9 mouse cellular contexts compared by ENCODE assay signal in genomic region chr1:22805025-22805725, GRCm38 (mm10). TPM values are rescaled to one million over a fixed set of nuclear protein-coding genes. Genes with fewer than 3 reads are reported as not detected.
A peak's percentile ranks its signal among the peaks of the same experiment; 100 is the strongest.
DNase-seq lines count a peak whose midpoint lies in the region; ATAC-seq lines count a peak whose summit lies in the region.
"Had no signal": no experiment of that assay in that cellular context is flagged by ENCODE, and none has a peak within 500 bp of the region (broad histone marks: within the 10 kb centered on the region; RNA-seq: fewer than 3 reads in every experiment).

No protein-coding gene starts in this region.

- H3K9me3 ChIP-seq in neural tube, embryonic 11.5 days (ENCODE audit: control insufficient read depth, low read length): no peaks in the 10 kb centered on the region

- peak overlapping the region; percentile 82 for H3K4me2 ChIP-seq in neural tube, embryonic 11.5 days (ENCODE audit: low read depth)

- 0 out of 2 replicates have a peak overlapping the region, but pooled peaks have one; percentile 39 for H3K27ac ChIP-seq in neural tube, embryonic 11.5 days (ENCODE audit: low read depth, low read length)
- H3K27ac ChIP-seq: macrophage had no signal

- peak overlapping the region; percentile 66 for H3K4me3 ChIP-seq in neural tube, embryonic 11.5 days (ENCODE audit: low read depth, low read length)

- 15% methylated on average over 12 of the region's 15 CpGs for WGBS in neural tube, embryonic 11.5 days

- DNase-seq in adrenal gland, adult 2 months: peak; percentile 4
- DNase-seq in adrenal gland, adult 8-10 months: no peak
- peak; percentile 8 for DNase-seq in ovary, postnatal 36 days (ENCODE audit: low spot score)
- DNase-seq in ovary, postnatal 14 days (ENCODE audit: low spot score): no peak
- DNase-seq in frontal cortex, postnatal 14 days (ENCODE audit: low spot score in 2 of 2): peak; percentile 23
- DNase-seq in left cerebral cortex, postnatal 36 days (ENCODE audit: low spot score in 2 of 2): peak; percentile 23 to 43
- DNase-seq in neural tube, embryonic 11.5 days (ENCODE audit: low spot score): no peak
- no peak for DNase-seq in T-cell, adult 2 months (ENCODE audit: low spot score)

- H3K36me3 ChIP-seq in neural tube, embryonic 11.5 days (ENCODE audit: control insufficient read depth, insufficient read depth, low read length): no peaks in the 10 kb centered on the region

- ATAC-seq in neural tube, embryonic 11.5 days (ENCODE audit: insufficient read depth, low FRiP score, low TSS enrichment): peak; percentile 61

- H3K4me1 ChIP-seq in neural tube, embryonic 11.5 days (ENCODE audit: control insufficient read depth, insufficient read depth, low read length): 0 out of 2 replicates have a peak, but pooled peaks cover 4% of the 10 kb centered on the region

- intact Hi-C loops in left cerebral cortex, postnatal 36 days (cut with DNase I): loop anchor here (5.0 to 10.0 kb wide), 4 partner anchors 150 to 450 kb away; no protein-coding TSS in a partner anchor

- peaks cover 4% of the 10 kb centered on the region for H3K27me3 ChIP-seq in neural tube, embryonic 11.5 days (ENCODE audit: control insufficient read depth, insufficient read depth, low read length)

- H3K9ac ChIP-seq in neural tube, embryonic 11.5 days (ENCODE audit: low read length): peak overlapping the region; percentile 86

RNA-seq across cellular contexts. Expression of gene Rims1, which starts 0.6 kb away (rescaled TPM):
- under 1 TPM; 0.79 to 0.95 TPM for total RNA-seq in adrenal gland, adult 2 months (2021)
- polyA plus RNA-seq in adrenal gland, adult 2 months (2012; rRNA removed): 0.17 TPM in 1 of 2 replicates, not detected in the other
- 1 to 10 TPM in 1 of 4 experiments, under 1 TPM in 3; 0.35 to 1.0 (median 0.87) TPM for total RNA-seq in adrenal gland, adult 8-10 months (2022)
- 100 to 1,000 TPM; 406 to 441 TPM for total RNA-seq in left cerebral cortex, postnatal 36 days (2021)
- polyA plus RNA-seq in neural tube, embryonic 11.5 days (2014; fragmentation: Nextera tagmentation; extraction: Ambion mirVana): 2.8 and 3.0 TPM in 2 replicates
- polyA plus RNA-seq: macrophage had no signal

Comparison
In these comparisons a context has a peak if more than half of its experiments do, and no peak if none do; other contexts are left out.
1. DNase-seq: peak in adrenal gland, adult 2 months (single experiment), ovary, postnatal 36 days (single experiment), frontal cortex, postnatal 14 days (2 of 2) and left cerebral cortex, postnatal 36 days (2 of 2); none in adrenal gland, adult 8-10 months (single experiment), ovary, postnatal 14 days (single experiment), neural tube, embryonic 11.5 days (single experiment) and T-cell, adult 2 months (single experiment).
2. RNA of gene Rims1, which starts 0.6 kb away (total RNA-seq): 406 to 441 TPM in left cerebral cortex, postnatal 36 days; 0.79 to 0.95 TPM in adrenal gland, adult 2 months and 0.35 to 1.0 TPM in adrenal gland, adult 8-10 months; every median in the first group is over 100 times any median in the second.